Mouse (Mus musculus): ENCODE measurements around the gene Tmem88. TPM values are rescaled to one million over a fixed set of nuclear protein-coding genes. Genes with fewer than 3 reads are reported as not detected.

Gene Tmem88
- polyA plus RNA-seq, 1 experiment from 2014 or later: 15.4 TPM

- Histone ChIP-seq H3K27me3 (replicated peaks) (peaks cover 62% of the 10 kb centered on the region), H3K9me3 (replicated peaks) (no peaks in the 10 kb centered on the region), H3K36me3 (peaks cover 40% of the 10 kb centered on the region), H3K4me1 (peaks cover 29% of the 10 kb centered on the region), H3K27ac (no peak overlapping the region), H3K4me3 (no peak overlapping the region), H3K4me2 (no peak overlapping the region), H3K9ac (no peak overlapping the region)
- 68% methylated on average over 7 of the region's 7 CpGs for whole genome bisulfite sequencing (ENCODE audit: insufficient replicate concordance)
- ATAC-seq: no peak
These were observed 36.0 kb downstream of the Tmem88 start for GRCm38 (mm10) chr11:69362021-69362420.

GRCm38 (mm10) chr11:69357690-69358089, 40.3 kb downstream of the Tmem88 start:
- H3K27ac ChIP-seq: no peak overlapping the region
- no peak overlapping the region for H3K4me2 ChIP-seq
- peaks cover 33% of the 10 kb centered on the region for H3K27me3 ChIP-seq (replicated peaks)
- H3K36me3 ChIP-seq: peaks cover 48% of the 10 kb centered on the region
- no peaks in the 10 kb centered on the region for H3K4me1 ChIP-seq
- 73% methylated on average over 12 of the region's 12 CpGs for WGBS (ENCODE audit: insufficient replicate concordance)
- no peak overlapping the region for H3K9ac ChIP-seq
- ATAC-seq: no peak
- no peaks in the 10 kb centered on the region for H3K9me3 ChIP-seq (replicated peaks)
- no peak overlapping the region for H3K4me3 ChIP-seq

- Histone ChIP-seq H3K9ac (no peak overlapping the region), H3K4me2 (no peak overlapping the region), H3K36me3 (peaks cover 45% of the 10 kb centered on the region), H3K9me3 (replicated peaks) (no peaks in the 10 kb centered on the region), H3K27ac (no peak overlapping the region), H3K4me1 (no peaks in the 10 kb centered on the region), H3K4me3 (no peak overlapping the region), H3K27me3 (replicated peaks) (peaks cover 32% of the 10 kb centered on the region)
- WGBS (ENCODE audit: insufficient replicate concordance): 76% methylated on average over 5 of the region's 5 CpGs
- no peak for ATAC-seq
These were observed 41.5 kb downstream of the Tmem88 start for GRCm38 (mm10) chr11:69356544-69356943.

Other genes with a start within 250 kb of the Tmem88 start
- not detected in 2 replicates for gene Alox12b, start 241.2 kb downstream of the Tmem88 start, polyA plus RNA-seq (2016; fragmentation: Nextera tagmentation; extraction: Ambion mirVana)
- gene Alox8, start 200.4 kb downstream of the Tmem88 start, polyA plus RNA-seq (2016; fragmentation: Nextera tagmentation; extraction: Ambion mirVana): not detected in 2 replicates
- gene Gucy2e, start 161.2 kb downstream of the Tmem88 start, polyA plus RNA-seq (2016; fragmentation: Nextera tagmentation; extraction: Ambion mirVana): not detected in 2 replicates
- 13.1 and 13.9 TPM in 2 replicates for gene Cntrob, start 74.5 kb downstream of the Tmem88 start, polyA plus RNA-seq (2016; fragmentation: Nextera tagmentation; extraction: Ambion mirVana)
- gene Trappc1, start 74.3 kb downstream of the Tmem88 start, polyA plus RNA-seq (2016; fragmentation: Nextera tagmentation; extraction: Ambion mirVana): 90.4 and 90.9 TPM in 2 replicates
- gene Kcnab3, start 72.0 kb downstream of the Tmem88 start, polyA plus RNA-seq (2016; fragmentation: Nextera tagmentation; extraction: Ambion mirVana): 0.24 and 0.48 TPM in 2 replicates
- 1.5 and 1.7 TPM in 2 replicates for gene Rnf227, start 57.8 kb downstream of the Tmem88 start, polyA plus RNA-seq (2016; fragmentation: Nextera tagmentation; extraction: Ambion mirVana)
- 4.7 and 6.4 TPM in 2 replicates for gene Chd3, start 28.8 kb downstream of the Tmem88 start, polyA plus RNA-seq (2016; fragmentation: Nextera tagmentation; extraction: Ambion mirVana)
- gene Naa38, start 2.7 kb downstream of the Tmem88 start, polyA plus RNA-seq (2016; fragmentation: Nextera tagmentation; extraction: Ambion mirVana): 111 and 119 TPM in 2 replicates
- 15.1 and 15.7 TPM in 2 replicates for gene Cyb5d1, start 2.6 kb downstream of the Tmem88 start, polyA plus RNA-seq (2016; fragmentation: Nextera tagmentation; extraction: Ambion mirVana)
- gene Kdm6b, start 15.4 kb upstream of the Tmem88 start, polyA plus RNA-seq (2016; fragmentation: Nextera tagmentation; extraction: Ambion mirVana): 7.1 and 7.5 TPM in 2 replicates
- 0.06 and 0.17 TPM in 2 replicates for gene Dnah2, start 150.9 kb upstream of the Tmem88 start, polyA plus RNA-seq (2016; fragmentation: Nextera tagmentation; extraction: Ambion mirVana)
- 1.7 and 2.3 TPM in 2 replicates for gene Efnb3, start 162.0 kb upstream of the Tmem88 start, polyA plus RNA-seq (2016; fragmentation: Nextera tagmentation; extraction: Ambion mirVana)
- gene Wrap53, start 182.0 kb upstream of the Tmem88 start, polyA plus RNA-seq (2016; fragmentation: Nextera tagmentation; extraction: Ambion mirVana): 24.3 and 27.1 TPM in 2 replicates
- gene Trp53, start 182.1 kb upstream of the Tmem88 start, polyA plus RNA-seq (2016; fragmentation: Nextera tagmentation; extraction: Ambion mirVana): 110 TPM in 2 replicates
- gene Atp1b2, start 207.7 kb upstream of the Tmem88 start, polyA plus RNA-seq (2016; fragmentation: Nextera tagmentation; extraction: Ambion mirVana): 38.3 and 39.8 TPM in 2 replicates
- 33.0 and 34.9 TPM in 2 replicates for gene Shbg, start 219.7 kb upstream of the Tmem88 start, polyA plus RNA-seq (2016; fragmentation: Nextera tagmentation; extraction: Ambion mirVana)
- 11.5 and 12.4 TPM in 2 replicates for gene Sat2, start 223.8 kb upstream of the Tmem88 start, polyA plus RNA-seq (2016; fragmentation: Nextera tagmentation; extraction: Ambion mirVana)
- gene Fxr2, start 234.8 kb upstream of the Tmem88 start, polyA plus RNA-seq (2016; fragmentation: Nextera tagmentation; extraction: Ambion mirVana): 22.5 and 23.4 TPM in 2 replicates